Mouse (Mus musculus): ENCODE data around the gene Cdc20b. TPM values are rescaled to one million over a fixed set of nuclear protein-coding genes. Genes with fewer than 3 reads are reported as not detected.

Gene Cdc20b
- polyA plus RNA-seq, 1 experiment from 2014 or later = not detected

GRCm38 (mm10) chr13:113031792-113032571 is 2.9 kb upstream of the Cdc20b start:
- peak overlapping the region; percentile 82 for H3K27ac ChIP-seq (replicated peaks)
- H3K9ac ChIP-seq (replicated peaks) = peak overlapping the region; percentile 63
- peaks cover 46% of the 10 kb centered on the region for H3K27me3 ChIP-seq (replicated peaks)
- ATAC-seq (ENCODE audit: low FRiP score) = peak; percentile 73
- peak overlapping the region; percentile 65 for H3K4me3 ChIP-seq (replicated peaks)
- H3K9me3 ChIP-seq (replicated peaks) = no peaks in the 10 kb centered on the region
- H3K36me3 ChIP-seq = no peaks in the 10 kb centered on the region
- peak overlapping the region; percentile 96 for H3K4me2 ChIP-seq
- H3K4me1 ChIP-seq = peaks cover 31% of the 10 kb centered on the region
- WGBS = under 1% methylated on average over 40 of the region's 40 CpGs

DNA sequence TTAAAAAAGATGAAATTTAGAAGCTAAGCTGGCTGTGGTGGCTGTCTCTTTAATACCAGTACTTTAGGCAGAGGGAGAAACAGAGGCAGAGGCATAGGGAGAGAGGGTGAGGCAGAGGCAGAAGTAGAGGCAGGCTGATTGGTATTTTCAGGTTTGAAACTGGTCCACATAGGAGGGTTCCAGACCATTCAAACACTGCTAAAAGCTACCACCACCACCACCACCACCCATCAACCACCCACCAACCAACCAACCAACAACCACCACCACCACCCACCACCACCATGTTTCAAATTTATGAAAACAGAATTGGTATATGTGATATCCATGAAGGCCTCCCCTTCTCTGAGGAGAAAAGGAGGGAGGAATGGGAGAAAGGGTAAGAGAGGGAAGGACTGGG is 2.1 kb upstream of the Cdc20b start:
- peak overlapping the region; percentile 96; the same call in 1 of the 2 replicates for H3K4me2 ChIP-seq
- no peaks in the 10 kb centered on the region for H3K36me3 ChIP-seq
- peaks cover 46% of the 10 kb centered on the region for H3K27me3 ChIP-seq (replicated peaks)
- ATAC-seq (ENCODE audit: low FRiP score) = no peak
- H3K4me3 ChIP-seq (replicated peaks) = peak overlapping the region; percentile 65; the same call in 1 of the 2 replicates
- no peak overlapping the region for H3K27ac ChIP-seq (replicated peaks)
- no peaks in the 10 kb centered on the region for H3K9me3 ChIP-seq (replicated peaks)
- peaks cover 31% of the 10 kb centered on the region for H3K4me1 ChIP-seq
- H3K9ac ChIP-seq (replicated peaks) = no peak overlapping the region; the same call in 1 of the 2 replicates

GRCm38 (mm10) chr13:113034271-113034886 is 532 bp upstream of the Cdc20b start:
- no peak for ATAC-seq (ENCODE audit: low FRiP score)
- Histone ChIP-seq H3K27ac (replicated peaks) (no peak overlapping the region), H3K4me1 (peaks cover 31% of the 10 kb centered on the region), H3K27me3 (replicated peaks) (peaks cover 39% of the 10 kb centered on the region), H3K4me3 (replicated peaks) (peak overlapping the region; percentile 53), H3K36me3 (no peaks in the 10 kb centered on the region), H3K4me2 (peak overlapping the region; percentile 99), H3K9ac (replicated peaks) (peak overlapping the region; percentile 58; the same call in 1 of the 2 replicates), H3K9me3 (replicated peaks) (no peaks in the 10 kb centered on the region)
- 1% methylated on average over 11 of the region's 11 CpGs for WGBS

- Histone ChIP-seq H3K9ac (replicated peaks) (no peak overlapping the region), H3K9me3 (replicated peaks) (no peaks in the 10 kb centered on the region), H3K36me3 (no peaks in the 10 kb centered on the region), H3K4me2 (peak overlapping the region; percentile 99), H3K27ac (replicated peaks) (no peak overlapping the region), H3K4me3 (replicated peaks) (peak overlapping the region; percentile 53; the same call in 1 of the 2 replicates), H3K4me1 (peaks cover 31% of the 10 kb centered on the region), H3K27me3 (replicated peaks) (peaks cover 31% of the 10 kb centered on the region)
- WGBS = under 1% methylated on average over 4 of the region's 4 CpGs
- peak; percentile 85 for ATAC-seq (ENCODE audit: low FRiP score)
Measured at GRCm38 (mm10) chr13:113035852-113036251, 941 bp downstream of the Cdc20b start.

DNA sequence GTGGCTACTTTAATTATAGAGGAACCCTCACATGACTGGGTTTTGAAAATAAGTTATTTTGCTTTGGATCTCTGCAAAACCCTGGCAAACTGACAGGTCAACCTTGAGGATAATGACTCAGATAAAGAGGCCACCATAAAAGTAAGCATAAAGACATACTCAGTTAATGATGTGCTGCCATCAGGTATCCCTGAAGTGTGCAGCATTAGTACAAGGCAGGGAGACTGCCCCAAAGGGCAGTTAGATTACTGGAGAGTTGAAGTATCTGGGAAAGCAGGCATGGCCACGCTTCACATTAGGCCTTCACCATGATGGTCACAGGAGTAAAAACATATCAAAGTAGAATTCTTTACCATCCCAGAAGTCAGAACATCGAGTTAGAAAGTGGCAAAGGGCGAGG is 10.0 kb downstream of the Cdc20b start:
- no peak overlapping the region for H3K27ac ChIP-seq (replicated peaks)

GRCm38 (mm10) chr13:113045458-113046110 is 10.7 kb downstream of the Cdc20b start:
- 21% methylated on average over 18 of the region's 18 CpGs for WGBS
- Histone ChIP-seq H3K36me3 (no peaks in the 10 kb centered on the region), H3K4me3 (replicated peaks) (peak overlapping the region; percentile 50), H3K9me3 (replicated peaks) (no peaks in the 10 kb centered on the region), H3K27me3 (replicated peaks) (peaks cover 3% of the 10 kb centered on the region; the same call in 1 of the 2 replicates), H3K9ac (replicated peaks) (peak overlapping the region; percentile 48), H3K27ac (replicated peaks) (peak overlapping the region; percentile 37; the same call in 1 of the 2 replicates), H3K4me1 (peaks cover 8% of the 10 kb centered on the region; the same call in 1 of the 2 replicates), H3K4me2 (peak overlapping the region; percentile 80)
- ATAC-seq (ENCODE audit: low FRiP score) = no peak

More for the DNA sequence above, 10.0 kb downstream of the Cdc20b start:
- Histone ChIP-seq H3K9me3 (replicated peaks) (no peaks in the 10 kb centered on the region), H3K36me3 (no peaks in the 10 kb centered on the region), H3K27me3 (replicated peaks) (peaks cover 3% of the 10 kb centered on the region; the same call in 1 of the 2 replicates), H3K4me2 (peak overlapping the region; percentile 80), H3K4me3 (replicated peaks) (peak overlapping the region; percentile 50), H3K4me1 (peaks cover 8% of the 10 kb centered on the region; the same call in 1 of the 2 replicates), H3K9ac (replicated peaks) (no peak overlapping the region)
- WGBS = 79% methylated on average over 3 of the region's 3 CpGs
- ATAC-seq (ENCODE audit: low FRiP score) = no peak

- Histone ChIP-seq H3K9ac (replicated peaks) (peak within 1 kb of the TSS; percentile 48), H3K36me3 (no peaks in the 10 kb centered on the region), H3K4me3 (replicated peaks) (peak within 1 kb of the TSS; percentile 50), H3K27ac (replicated peaks) (peak within 1 kb of the TSS; percentile 37; the same call in 1 of the 2 replicates), H3K9me3 (replicated peaks) (no peaks in the 10 kb centered on the region), H3K4me1 (peaks cover 8% of the 10 kb centered on the region; the same call in 1 of the 2 replicates), H3K27me3 (replicated peaks) (peaks cover 3% of the 10 kb centered on the region; the same call in 1 of the 2 replicates), H3K4me2 (peak within 1 kb of the TSS; percentile 80)
- peak; percentile 86 for ATAC-seq (ENCODE audit: low FRiP score)
- WGBS = 6% methylated on average over 21 of the region's 21 CpGs
Measured at GRCm38 (mm10) chr13:113046211-113046883, 11.4 kb downstream of the Cdc20b start, which contains the start of gene Gpx8. Gene Gpx8, minus strand, starts transcription at chr13:113046410.

DNA sequence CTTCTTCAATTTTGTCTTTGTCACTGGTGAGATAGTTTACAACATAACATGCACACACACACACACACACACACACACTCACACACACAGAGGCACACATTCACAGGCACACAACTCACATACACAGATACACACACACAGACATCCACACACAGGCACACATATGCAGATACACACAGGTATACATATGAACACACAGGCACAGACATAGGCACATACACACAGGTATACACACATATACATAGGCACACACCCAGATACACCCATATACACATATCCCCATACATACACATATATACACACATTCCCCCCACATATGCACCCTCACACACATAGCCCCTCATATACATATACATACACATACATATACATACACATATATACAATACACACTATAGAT is 12.1 kb downstream of the Cdc20b start:
- H3K4me2 ChIP-seq = peak overlapping the region; percentile 80; the same call in 1 of the 2 replicates
- peak; percentile 56; the same call in 1 of the 2 replicates for ATAC-seq (ENCODE audit: low FRiP score)
- H3K9ac ChIP-seq (replicated peaks) = no peak overlapping the region

DNA sequence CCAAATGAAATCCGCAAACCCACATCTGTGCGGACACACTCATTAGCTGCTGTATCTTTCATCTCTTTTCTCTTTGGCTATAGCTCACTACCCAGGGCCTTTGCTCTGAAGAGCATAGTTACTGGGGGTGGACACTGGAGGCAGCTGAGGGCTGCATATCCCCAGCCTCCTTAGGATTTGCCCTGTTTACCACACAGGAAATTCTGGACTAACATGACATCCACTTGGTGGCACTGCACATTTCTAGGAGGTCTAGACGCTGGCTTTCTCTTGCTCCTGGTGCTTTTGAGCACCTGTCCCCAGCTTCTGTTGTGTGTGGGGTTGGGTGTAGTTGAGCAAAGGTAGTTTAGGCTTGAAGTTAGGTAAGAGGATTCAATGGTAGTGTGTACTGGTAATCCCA is 12.7 kb downstream of the Cdc20b start:
- Histone ChIP-seq H3K27ac (replicated peaks) (no peak overlapping the region), H3K9me3 (replicated peaks) (no peaks in the 10 kb centered on the region), H3K9ac (replicated peaks) (no peak overlapping the region), H3K4me3 (replicated peaks) (no peak overlapping the region), H3K4me1 (peaks cover 8% of the 10 kb centered on the region; the same call in 1 of the 2 replicates), H3K36me3 (no peaks in the 10 kb centered on the region), H3K27me3 (replicated peaks) (peaks cover 3% of the 10 kb centered on the region; the same call in 1 of the 2 replicates), H3K4me2 (no peak overlapping the region)
- no peak for ATAC-seq (ENCODE audit: low FRiP score)
- WGBS = 85% methylated on average over 3 of the region's 3 CpGs

More for the DNA sequence above, 12.1 kb downstream of the Cdc20b start:
- Histone ChIP-seq H3K4me1 (peaks cover 8% of the 10 kb centered on the region; the same call in 1 of the 2 replicates), H3K4me3 (replicated peaks) (no peak overlapping the region), H3K27me3 (replicated peaks) (peaks cover 3% of the 10 kb centered on the region; the same call in 1 of the 2 replicates), H3K27ac (replicated peaks) (no peak overlapping the region), H3K9me3 (replicated peaks) (no peaks in the 10 kb centered on the region), H3K36me3 (no peaks in the 10 kb centered on the region)

DNA sequence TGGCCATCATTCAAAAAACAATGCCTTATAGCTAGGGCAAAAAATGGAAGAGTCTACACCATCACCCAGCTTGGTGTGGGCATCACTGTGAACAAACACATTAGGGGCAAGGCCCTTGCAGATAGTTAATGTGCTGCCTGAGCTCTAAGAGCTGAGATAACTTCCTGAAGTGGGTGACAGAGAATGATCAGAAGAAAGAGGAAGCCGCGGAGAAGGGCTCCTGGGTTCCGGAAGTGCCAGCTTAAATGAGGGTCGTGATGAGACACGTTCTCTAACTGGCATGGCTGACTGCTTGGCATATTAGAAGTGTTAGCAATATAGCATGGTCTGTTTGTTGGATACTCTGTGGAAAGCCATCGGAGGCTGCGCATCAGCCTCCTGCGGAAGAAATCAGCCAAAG is 19.3 kb downstream of the Cdc20b start:
- no peak overlapping the region for H3K27ac ChIP-seq (replicated peaks)
- no peak overlapping the region for H3K4me2 ChIP-seq
- no peaks in the 10 kb centered on the region for H3K4me1 ChIP-seq
- no peaks in the 10 kb centered on the region for H3K27me3 ChIP-seq (replicated peaks)
- no peaks in the 10 kb centered on the region for H3K36me3 ChIP-seq
- H3K4me3 ChIP-seq (replicated peaks) = no peak overlapping the region
- H3K9me3 ChIP-seq (replicated peaks) = no peaks in the 10 kb centered on the region
- WGBS = 98% methylated on average over 8 of the region's 8 CpGs
- H3K9ac ChIP-seq (replicated peaks) = no peak overlapping the region
- no peak for ATAC-seq (ENCODE audit: low FRiP score)

- Histone ChIP-seq H3K4me1 (no peaks in the 10 kb centered on the region), H3K9ac (replicated peaks) (no peak overlapping the region), H3K36me3 (no peaks in the 10 kb centered on the region), H3K9me3 (replicated peaks) (no peaks in the 10 kb centered on the region), H3K4me2 (no peak overlapping the region), H3K4me3 (replicated peaks) (no peak overlapping the region), H3K27ac (replicated peaks) (no peak overlapping the region), H3K27me3 (replicated peaks) (no peaks in the 10 kb centered on the region)
- 47% methylated on average over 8 of the region's 8 CpGs for WGBS
- no peak for ATAC-seq (ENCODE audit: low FRiP score)
Measured at GRCm38 (mm10) chr13:113055826-113056225, 20.9 kb downstream of the Cdc20b start.
